Mouse (Mus musculus): ENCODE measurements around the gene Rnase4.

Rnase4 gene

GRCm38 (mm10) chr14:51090921-51091900 lies at the start of gene Rnase4, which contains the start of gene Ang:
Rnase4 (plus strand) TSS chr14:51091077.
Ang (plus strand) TSS chr14:51091150.
- peak; percentile 54 for DNase-seq (ENCODE audit: low spot score)

- DNase-seq (ENCODE audit: low spot score), result no peak
Measured at GRCm38 (mm10) chr14:51041769-51042168, 49.1 kb upstream of the Rnase4 start, which contains the start of gene Rnase9. Rnase9 (minus strand) TSS chr14:51041869.

GRCm38 (mm10) chr14:51047846-51048245 lies 43.0 kb upstream of the Rnase4 start:
- DNase-seq (ENCODE audit: low spot score), result no peak

- DNase-seq (ENCODE audit: low spot score), result no peak
Measured at GRCm38 (mm10) chr14:51050063-51050462, 40.8 kb upstream of the Rnase4 start, which contains the start of gene Rnase11. Rnase11 (minus strand) TSS chr14:51050163.

GRCm38 (mm10) chr14:51051941-51052340 lies 38.9 kb upstream of the Rnase4 start:
- no peak for DNase-seq (ENCODE audit: low spot score)

- no peak for DNase-seq (ENCODE audit: low spot score)
Measured at GRCm38 (mm10) chr14:51053176-51053575, 37.7 kb upstream of the Rnase4 start.

GRCm38 (mm10) chr14:51054243-51055237 lies 36.3 kb upstream of the Rnase4 start:
- peak; percentile 62 for DNase-seq (ENCODE audit: low spot score)

- DNase-seq (ENCODE audit: low spot score), result no peak
Measured at GRCm38 (mm10) chr14:51057401-51057831, 33.5 kb upstream of the Rnase4 start, which contains the start of gene Rnase12. Rnase12 (minus strand) TSS chr14:51057661.

GRCm38 (mm10) chr14:51060761-51061160 lies 30.1 kb upstream of the Rnase4 start:
- DNase-seq (ENCODE audit: low spot score), result no peak

- no peak for DNase-seq (ENCODE audit: low spot score)
Measured at GRCm38 (mm10) chr14:51068956-51069355, 21.9 kb upstream of the Rnase4 start.

- DNase-seq (ENCODE audit: low spot score), result peak; percentile 53
Measured at GRCm38 (mm10) chr14:51069617-51070016, 21.3 kb upstream of the Rnase4 start.

- no peak for DNase-seq (ENCODE audit: low spot score)
Measured at GRCm38 (mm10) chr14:51074335-51074734, 16.5 kb upstream of the Rnase4 start, which contains the start of gene Olfr750. Olfr750 (minus strand) TSS chr14:51074435.

GRCm38 (mm10) chr14:51079180-51079579 lies 11.7 kb upstream of the Rnase4 start:
- no peak for DNase-seq (ENCODE audit: low spot score)

GRCm38 (mm10) chr14:51081035-51081434 lies 9.8 kb upstream of the Rnase4 start:
- DNase-seq (ENCODE audit: low spot score), result no peak

GRCm38 (mm10) chr14:51082599-51083581 lies 8.0 kb upstream of the Rnase4 start:
- DNase-seq (ENCODE audit: low spot score), result peak; percentile 88

GRCm38 (mm10) chr14:51083805-51084204 lies 7.1 kb upstream of the Rnase4 start:
- DNase-seq (ENCODE audit: low spot score), result no peak

GRCm38 (mm10) chr14:51085086-51085485 lies 5.8 kb upstream of the Rnase4 start:
- no peak for DNase-seq (ENCODE audit: low spot score)

- no peak for DNase-seq (ENCODE audit: low spot score)
Measured at GRCm38 (mm10) chr14:51085911-51086310, 5.0 kb upstream of the Rnase4 start.

- no peak for DNase-seq (ENCODE audit: low spot score)
Measured at GRCm38 (mm10) chr14:51087762-51088161, 3.1 kb upstream of the Rnase4 start.

GRCm38 (mm10) chr14:51088166-51088969 lies 2.5 kb upstream of the Rnase4 start:
- DNase-seq (ENCODE audit: low spot score), result peak; percentile 86

All from retina, embryonic 14.5 days (tissue).